Mouse (Mus musculus) spleen, postnatal 14 days (tissue): ENCODE measurements around the gene Aaas.
A peak's percentile ranks its signal among the peaks of the same experiment; 100 is the strongest.

Experiments
- DNase-seq, 2 experiments: peaks; one replicate each; pipeline ENCODE4 v3.0.0; 2021 to 2022; ENCODE audit warnings: low spot score in 2 of 2

Aaas gene

DNA sequence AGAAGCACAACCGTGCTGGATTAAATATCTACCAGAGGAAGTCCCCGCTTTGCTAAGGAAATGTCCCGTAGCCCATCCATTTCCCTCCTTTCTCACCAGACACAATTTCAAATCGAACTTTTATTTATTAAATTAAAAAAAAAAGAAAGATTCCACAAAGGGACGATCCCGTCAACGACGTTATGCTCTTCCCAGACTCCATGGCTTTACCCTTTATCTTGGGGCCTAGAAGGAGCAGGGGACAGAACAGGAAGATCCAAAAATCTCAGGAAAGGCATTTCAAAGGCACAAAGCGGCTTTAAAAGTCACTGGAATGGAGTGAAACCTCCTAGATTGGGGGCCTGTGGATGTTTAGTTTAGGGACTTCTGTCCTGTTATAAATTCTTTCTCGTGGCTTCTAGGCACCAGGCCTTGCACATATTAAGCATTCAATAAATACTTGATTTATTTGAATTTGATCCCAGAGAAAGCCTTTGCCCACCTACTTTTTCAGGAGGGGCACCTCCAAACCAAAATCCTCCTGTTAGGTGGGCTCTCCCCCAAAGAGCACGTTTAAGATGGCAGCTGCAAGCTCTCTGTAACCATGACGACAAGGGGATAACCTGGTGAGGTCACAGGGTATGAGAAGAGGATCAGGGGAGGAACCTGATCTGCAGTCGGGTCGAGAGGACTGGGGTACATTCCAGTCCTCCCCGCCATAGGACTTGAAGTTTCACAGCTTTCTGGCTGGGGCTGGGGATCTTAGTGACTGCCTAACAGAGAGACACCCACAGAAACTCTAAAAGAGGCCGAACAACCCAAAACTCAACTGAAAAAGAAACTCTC lies 6.1 kb upstream of the Aaas start:
- no peak for DNase-seq

DNA sequence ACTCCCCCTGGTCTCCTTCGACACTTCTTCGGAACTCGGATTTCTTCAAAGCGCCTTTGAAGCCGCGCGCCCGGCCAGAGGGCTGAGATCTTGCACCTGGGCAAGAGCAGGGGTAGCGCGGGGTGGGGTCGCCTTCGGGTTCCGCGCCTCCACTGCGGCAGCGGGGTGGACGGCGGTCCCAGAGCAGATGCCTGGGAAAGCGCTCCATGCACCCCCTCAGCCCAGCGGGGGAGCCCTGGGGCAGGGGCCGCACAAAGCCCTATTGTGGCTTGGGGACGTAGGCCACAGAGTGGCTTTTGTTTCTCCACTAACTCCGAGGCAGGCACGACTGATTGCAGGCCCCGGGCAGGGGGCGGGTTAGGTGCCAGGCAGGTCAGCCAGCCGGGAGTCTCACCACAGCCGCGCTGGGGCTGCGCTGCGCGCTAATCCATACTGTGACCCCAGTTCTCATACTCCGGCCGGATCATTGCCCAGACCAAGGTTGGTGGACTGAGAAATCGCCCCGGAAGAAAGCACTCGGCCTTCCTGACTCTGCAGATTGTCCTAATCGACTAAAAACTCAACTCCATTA lies 5.4 kb upstream of the Aaas start:
- no peak for DNase-seq

DNA sequence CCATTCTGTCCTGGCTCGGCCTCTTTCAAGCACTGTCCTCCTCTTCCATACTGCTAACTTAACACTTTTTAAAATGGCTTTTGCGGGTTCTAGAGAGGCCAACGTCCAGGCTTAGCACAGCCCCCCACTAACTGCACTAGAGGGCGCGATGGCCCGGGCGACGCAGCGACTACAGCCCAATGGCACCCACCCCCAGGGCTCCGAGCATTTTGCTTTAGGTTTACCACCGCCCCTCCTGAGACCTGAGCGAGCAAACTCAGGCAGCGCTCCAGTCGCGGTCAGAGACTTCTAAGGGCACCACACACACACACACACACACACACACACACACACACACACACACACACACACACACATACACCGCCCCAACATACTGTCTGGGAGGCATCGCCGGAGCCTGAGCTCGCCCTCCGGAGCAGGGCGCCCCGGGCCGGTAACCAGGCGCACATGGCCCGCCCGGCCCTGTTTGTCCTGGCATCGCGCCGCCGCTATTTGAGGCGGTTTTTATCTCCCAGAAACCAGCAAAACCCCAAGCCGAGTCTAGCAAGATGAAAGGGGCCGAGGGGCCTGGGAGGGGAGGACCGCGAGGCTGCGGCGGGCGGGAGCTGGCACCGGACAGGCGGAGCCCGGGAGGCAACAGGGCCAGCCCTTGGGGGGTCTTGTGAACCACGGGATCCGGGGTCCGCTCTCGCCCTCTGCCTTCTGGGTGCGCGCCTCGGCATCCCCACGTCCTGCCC lies 4.7 kb upstream of the Aaas start:
- peak in 1 of 2 experiments; percentile 25 for DNase-seq

GRCm38 (mm10) chr15:102353986-102354385 lies 3.4 kb upstream of the Aaas start:
- DNase-seq = no peak

DNA sequence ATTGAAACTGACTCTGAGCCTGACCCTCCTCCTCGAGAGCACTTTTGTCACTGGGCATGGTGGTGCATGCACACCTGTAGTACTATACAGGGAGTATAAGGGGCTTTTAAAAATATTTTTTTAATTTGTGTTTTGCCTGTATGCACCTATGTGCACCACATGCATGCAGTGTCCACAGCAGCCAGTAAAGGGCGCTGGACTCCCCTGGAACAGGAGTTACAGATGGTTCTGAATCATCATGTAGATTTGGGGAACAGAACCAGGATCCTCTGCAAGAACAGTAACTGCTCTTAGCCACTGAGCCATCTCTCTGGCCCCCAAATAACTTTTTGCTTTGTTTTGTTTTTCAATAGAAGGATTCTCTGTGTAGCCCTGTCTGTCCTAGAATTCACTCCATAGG lies 1.6 kb upstream of the Aaas start:
- no peak for DNase-seq

DNA sequence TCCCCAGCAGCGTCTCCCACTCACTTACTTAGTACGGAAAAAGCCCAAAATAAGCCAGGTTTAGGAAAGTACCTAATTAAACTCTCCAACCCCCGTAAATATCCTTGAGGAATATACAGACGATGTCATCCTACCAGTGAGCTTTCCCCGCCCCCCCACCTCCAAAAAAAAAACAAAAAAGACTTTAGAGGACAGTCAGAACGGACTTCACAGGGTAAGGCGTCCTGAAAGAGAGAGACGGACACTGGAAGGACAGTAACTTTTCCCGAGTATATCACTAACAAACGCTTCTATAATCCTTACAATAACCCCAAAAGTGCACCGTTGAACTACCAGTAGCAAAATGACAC lies 346 bp upstream of the Aaas start:
- DNase-seq = no peak

DNA sequence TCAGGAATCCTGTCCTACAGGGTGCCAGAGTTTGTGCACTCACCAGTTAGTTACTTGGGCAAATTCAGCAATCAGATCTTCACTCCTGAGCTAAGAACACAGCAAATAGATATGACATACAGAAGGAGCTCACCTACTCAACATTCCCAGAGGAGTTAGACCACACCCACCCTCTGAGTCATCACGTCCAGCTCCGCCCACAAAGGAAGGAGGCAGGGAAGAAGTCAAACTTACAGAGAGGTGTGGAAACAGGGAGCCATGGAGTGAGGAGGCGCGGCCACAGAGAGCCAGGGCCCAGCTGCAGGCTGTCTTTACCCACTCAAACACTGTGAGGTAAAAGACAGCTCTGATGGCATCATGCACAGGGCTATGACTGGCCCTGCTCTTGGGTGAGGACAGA lies 4.1 kb downstream of the Aaas start:
- no peak for DNase-seq

DNA sequence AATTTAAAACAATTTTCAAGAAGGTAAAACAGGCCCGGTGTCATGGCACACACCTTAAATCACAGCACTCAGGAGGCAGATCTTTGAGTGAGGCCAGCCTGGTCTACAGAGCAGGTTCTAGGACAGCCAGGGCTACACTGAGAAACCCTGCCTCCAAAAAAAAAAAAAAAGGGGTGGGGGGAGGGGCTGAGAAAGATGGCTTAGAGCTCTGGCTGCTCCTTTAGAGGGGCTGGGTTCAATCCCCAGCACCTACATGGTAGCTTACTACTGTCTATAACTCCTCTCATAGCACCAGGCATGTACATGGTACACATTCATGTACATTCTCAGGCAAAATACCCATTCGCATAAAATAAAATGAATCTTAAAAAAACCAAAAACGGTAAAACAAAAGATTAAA lies 6.1 kb downstream of the Aaas start:
- DNase-seq = no peak

GRCm38 (mm10) chr15:102341580-102341979 lies 9.0 kb downstream of the Aaas start:
- DNase-seq = peak in 1 of 2 experiments; percentile 42

DNA sequence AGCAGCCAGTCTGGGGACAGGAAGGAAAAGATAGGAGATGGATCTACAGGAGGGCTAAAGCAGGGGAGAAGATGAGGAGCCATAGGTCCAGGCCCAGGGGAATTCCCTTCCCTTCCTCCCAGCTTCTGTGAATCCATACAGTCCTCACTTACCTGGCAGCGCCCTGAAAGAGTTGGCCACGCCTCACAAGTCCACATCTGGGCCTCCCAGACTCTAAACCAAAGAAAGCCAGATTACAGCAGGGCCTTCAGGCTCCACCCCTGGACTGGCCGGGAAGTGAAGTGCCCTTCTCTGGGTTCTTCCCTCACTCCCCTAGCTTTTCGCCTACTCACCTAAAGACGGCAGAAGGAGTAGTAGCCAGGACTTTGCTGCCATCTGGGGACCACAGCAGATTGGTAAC lies 11.0 kb downstream of the Aaas start:
- no peak for DNase-seq

DNA sequence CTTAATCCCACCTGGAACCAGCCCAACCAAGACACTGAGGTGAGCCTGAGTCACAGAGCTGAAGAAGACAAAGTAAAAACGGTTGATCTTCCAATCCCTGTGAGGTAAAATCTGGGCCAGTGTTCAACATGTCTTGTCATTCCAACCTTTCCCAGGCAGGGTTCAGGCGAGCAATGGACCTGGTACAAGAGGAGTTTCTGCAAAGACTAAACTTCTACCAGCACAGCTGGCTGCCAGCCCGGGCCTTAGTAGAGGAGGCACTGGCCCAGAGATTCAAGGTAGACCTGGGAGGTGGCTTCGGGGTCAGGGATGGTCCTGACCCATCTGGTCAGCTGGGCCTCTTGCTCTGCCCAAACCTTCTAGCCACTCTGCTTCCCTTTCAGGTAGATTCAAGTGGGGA lies 13.6 kb downstream of the Aaas start:
- no peak for DNase-seq

DNA sequence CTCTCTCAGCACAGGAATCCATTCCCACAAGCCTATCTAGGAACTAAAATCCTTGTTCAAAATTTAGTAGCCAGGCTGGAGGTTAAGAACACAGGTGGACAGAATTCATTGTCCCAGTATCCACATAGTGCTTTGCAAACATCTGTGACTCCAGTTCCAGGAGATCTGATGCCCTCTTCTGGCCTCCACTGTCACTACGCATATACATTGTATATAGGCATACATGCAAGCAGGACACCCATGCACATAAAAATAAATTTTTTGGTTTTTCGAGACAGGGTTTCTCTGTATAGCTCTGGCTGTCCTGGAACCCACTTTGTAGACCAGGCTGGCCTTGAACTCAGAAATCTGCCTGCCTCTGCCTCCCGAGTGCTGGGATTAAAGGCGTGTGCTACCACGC lies 14.6 kb downstream of the Aaas start:
- peak in 1 of 2 experiments; percentile 29 for DNase-seq

DNA sequence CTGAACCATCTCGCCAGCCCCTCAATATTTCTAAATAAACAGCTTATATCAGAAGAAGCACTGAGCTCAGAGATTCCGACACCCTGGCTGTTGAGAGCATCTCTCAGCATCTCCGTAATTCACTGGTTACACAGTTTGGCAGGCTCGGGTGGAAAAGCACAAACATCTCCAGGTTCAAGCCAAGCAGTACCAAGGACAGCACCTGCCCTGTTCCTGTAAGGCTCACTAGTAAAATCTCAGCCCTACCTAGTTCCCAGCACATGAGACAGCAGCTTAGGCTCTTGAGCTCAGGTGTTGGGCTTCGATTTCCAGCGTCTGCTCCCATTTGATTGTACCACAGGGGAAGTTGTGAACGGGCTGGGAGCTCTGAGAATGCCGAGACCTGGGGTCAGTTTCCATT lies 15.3 kb downstream of the Aaas start:
- DNase-seq = no peak

DNA sequence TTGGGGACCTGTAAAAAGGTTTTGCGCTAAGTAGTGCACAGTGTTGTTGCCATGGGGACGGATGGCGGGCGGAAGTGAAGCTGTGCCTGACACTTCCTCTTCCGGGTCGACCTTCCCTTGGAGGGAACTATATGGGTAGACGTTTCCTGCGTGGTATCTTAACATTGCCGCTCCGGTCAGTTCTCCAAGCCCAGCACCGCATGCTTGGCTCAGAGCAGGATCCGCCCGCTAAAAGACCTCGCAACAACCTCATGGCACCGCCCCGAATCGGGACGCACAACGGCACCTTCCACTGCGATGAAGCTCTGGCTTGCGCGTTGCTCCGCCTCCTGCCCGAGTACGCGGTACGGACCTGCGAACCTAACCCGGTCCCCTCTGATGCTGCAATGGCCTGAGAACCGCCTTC lies 19.0 kb downstream of the Aaas start, which contains the start of gene Myg1:
Gene Myg1 (plus strand): TSS at position 100 of the 406 bp plus-strand sequence.
- DNase-seq = peak; percentile 52 to 73

- no peak for DNase-seq
Observed at GRCm38 (mm10) chr15:102326892-102327291, 23.7 kb downstream of the Aaas start.

DNA sequence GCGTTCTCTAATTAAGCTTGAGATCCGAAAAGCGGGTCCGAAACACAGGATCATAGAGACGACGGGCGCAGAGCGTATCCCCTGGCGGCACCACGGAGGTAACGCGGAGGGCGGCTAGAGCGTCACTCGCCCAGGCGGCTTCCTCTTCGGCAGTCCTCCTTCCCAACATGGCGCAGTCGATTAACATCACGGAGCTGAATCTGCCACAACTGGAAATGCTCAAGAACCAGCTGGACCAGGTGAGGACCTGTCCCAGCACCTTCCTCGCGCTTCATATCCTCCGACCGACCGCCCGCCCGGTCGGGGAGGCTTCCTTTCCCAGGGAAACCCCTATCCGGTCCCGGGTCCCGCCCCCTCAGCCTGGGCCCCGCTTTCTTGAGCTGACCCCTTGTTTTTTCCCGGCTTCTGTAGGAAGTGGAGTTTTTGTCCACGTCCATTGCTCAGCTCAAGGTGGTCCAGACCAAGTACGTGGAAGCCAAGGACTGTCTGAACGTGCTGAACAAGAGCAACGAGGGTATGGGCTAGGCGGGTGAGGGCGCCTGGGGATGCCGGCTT lies 24.5 kb downstream of the Aaas start, which contains the start of gene Pfdn5:
Gene Pfdn5 (plus strand): TSS at position 95 of the 555 bp plus-strand sequence.
- peak; percentile 80 to 88 for DNase-seq

DNA sequence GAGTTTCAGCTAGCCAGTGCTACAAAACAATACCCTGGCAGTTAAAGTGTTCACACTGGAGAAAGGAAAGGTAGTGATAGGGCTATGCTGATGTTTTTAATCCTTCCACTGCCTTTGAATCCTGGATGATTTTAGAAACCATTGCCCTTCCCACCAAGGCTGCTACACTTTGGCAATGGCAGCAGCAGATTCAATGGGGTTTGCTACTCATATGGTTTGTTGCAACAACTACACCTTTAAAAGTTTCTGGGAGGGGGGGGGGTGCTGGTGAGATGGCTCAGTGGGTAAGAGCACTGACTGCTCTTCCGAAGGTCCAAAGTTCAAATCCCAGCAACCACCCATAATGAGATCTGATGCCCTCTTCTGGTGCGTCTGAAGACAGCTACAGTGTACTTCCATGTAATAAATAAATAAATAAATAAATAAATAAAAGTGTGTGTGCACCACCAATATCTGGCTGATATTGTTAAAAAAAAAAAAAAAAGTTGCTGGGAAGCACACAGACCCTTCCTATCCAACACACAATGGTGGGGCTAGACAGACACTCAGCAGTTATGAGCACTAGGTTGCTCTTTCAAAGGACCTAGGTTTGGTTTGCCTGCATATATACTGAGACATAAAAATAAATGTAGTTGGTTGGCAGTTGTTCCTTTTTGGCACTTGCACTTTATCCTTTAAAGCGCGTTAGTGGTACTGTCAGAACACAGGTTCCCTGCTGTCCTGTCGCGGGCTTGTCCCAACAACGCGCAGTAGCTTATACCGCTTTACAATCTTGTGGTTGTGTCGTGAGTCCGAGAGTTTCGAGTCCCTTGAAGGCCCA lies 25.7 kb downstream of the Aaas start:
- DNase-seq = no peak

DNA sequence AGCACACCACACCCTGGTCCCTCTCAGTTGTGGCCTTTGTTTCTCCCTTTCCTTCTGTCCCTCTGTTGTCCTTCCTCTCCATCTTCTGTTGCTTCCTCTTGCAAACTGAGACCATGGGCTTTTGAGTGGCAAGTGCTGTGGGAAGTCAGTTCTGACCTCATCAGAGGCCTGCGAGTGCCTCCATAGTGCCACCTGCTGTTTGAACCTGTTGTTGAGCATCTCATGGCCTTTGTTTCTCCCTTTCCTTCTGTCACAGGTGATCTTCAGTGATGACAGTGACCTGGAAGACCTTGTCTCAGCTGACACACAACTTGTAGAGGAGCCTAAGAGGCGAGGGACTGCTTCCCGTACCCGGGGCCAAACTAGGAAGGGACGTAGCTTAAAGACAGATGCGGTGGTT lies 34.3 kb downstream of the Aaas start:
- peak in 1 of 2 experiments; percentile 60 for DNase-seq

DNA sequence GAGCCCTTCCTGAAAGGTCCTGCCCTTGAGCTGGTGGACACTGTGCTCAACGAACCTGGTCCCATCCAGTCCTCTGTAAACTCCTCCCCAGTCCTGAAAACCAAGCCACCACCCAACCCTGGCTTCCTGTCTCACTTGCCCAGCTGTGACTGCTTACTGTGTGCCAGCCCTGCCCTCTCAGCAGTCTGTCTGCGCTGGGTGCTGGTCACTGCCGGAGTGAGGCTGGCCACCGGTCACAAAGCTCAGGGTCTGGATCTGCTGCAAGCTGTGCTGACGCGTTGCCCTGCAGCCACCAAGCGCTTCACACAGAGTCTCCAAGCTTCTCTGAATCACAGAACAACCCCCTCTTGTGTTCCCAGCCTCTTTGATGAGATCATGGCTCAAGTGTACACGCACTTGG lies 35.3 kb downstream of the Aaas start:
- no peak for DNase-seq

- no peak for DNase-seq
Observed at GRCm38 (mm10) chr15:102311489-102311888, 39.1 kb downstream of the Aaas start.

GRCm38 (mm10) chr15:102310074-102310845 lies 40.3 kb downstream of the Aaas start:
- no peak for DNase-seq
